Mouse (Mus musculus) neural tube, embryonic 12.5 days (tissue): ENCODE measurements around the gene Src. TPM values are rescaled to one million over a fixed set of nuclear protein-coding genes. Genes with fewer than 3 reads are reported as not detected.
"Not testable (repeated sequence)": the region's sequence is repeated elsewhere in the genome, so short reads cannot be mapped to it uniquely, and the experiment has no call there.

ENCODE experiments used
- ATAC-seq: fragments of 200-750 bp; cut with Nextera tagmentation; 2 replicates; pipeline ENCODE4 v1.8.0; 2017; ENCODE audit warnings: low read depth, mild to moderate bottlenecking, moderate TSS enrichment, moderate library complexity; ENCODE audit not compliant: low FRiP score
- H3K27ac ChIP-seq: fragments of 300-500 bp; sonication (generic); 2 replicates; pipeline ENCODE4 v1.5.1; 2016
- H3K27me3 ChIP-seq: fragments of 300-500 bp; sonication (generic); replicated peaks from 2 replicates; pipeline ENCODE4 v1.6.1; 2016; ENCODE audit warnings: mild to moderate bottlenecking
- H3K36me3 ChIP-seq: fragments of 300-500 bp; sonication (generic); 2 replicates; pipeline ENCODE4 v1.6.1; 2016; ENCODE audit warnings: mild to moderate bottlenecking
- H3K4me1 ChIP-seq: fragments of 300-500 bp; sonication (generic); 2 replicates; pipeline ENCODE4 v1.6.1; 2016
- H3K4me2 ChIP-seq: fragments of 300-500 bp; sonication (generic); replicated peaks from 2 replicates; pipeline ENCODE4 v1.6.1; 2016; ENCODE audit warnings: mild to moderate bottlenecking
- H3K4me3 ChIP-seq: fragments of 300-500 bp; sonication (generic); 2 replicates; pipeline ENCODE4 v1.5.1; 2016
- H3K9ac ChIP-seq: fragments of 300-500 bp; sonication (generic); 2 replicates; pipeline ENCODE4 v1.6.1; 2016; ENCODE audit warnings: mild to moderate bottlenecking
- H3K9me3 ChIP-seq: fragments of 300-500 bp; sonication (generic); 2 replicates; pipeline ENCODE4 v1.6.1; 2016; ENCODE audit warnings: mild to moderate bottlenecking
- WGBS: fragments of 180-500 bp; shearing (Covaris S2); methylation state at CpG from one replicate; pipeline ENCODE4 v1.1.7; 2016; 5-methylcytosine and 5-hydroxymethylcytosine counted together
- polyA plus RNA-seq: library from polyadenylated mRNA; unstranded; fragments of >200 nt; fragmentation: Nextera tagmentation; extraction: Ambion mirVana; gene quantifications from 2 replicates; pipeline ENCODE4 v1.2.1, GENCODE M21; 2016

Src gene
- polyA plus RNA-seq: 34.2 and 38.1 TPM in 2 replicates

DNA sequence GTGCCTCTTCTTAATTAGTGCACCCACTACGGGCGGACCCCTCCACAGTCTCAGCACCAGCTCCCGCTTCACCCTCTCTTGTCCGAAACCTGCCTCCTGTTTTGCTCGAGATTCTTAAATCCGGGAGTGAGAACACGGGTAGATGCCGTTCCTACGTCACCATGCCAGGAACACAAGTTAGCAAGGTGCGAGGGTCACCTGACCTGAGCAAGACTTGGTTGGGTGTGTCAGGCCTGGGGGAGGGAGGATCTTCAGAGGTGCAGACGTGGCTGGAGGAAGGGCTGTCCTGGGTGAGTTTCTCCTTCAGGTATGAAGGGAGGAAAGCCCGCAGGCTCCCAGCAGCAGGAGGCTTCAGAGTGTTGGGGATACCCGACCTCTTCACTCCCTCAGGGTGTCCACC is at the start of gene Src:
Gene Src, plus strand, starts transcription at position 239 of the 400 bp plus-strand sequence.
- Histone ChIP-seq H3K9ac (no peak within 1 kb of the TSS), H3K27ac (no peak within 1 kb of the TSS), H3K4me2 (peak within 1 kb of the TSS; percentile 20; the same call in 1 of the 2 replicates)

DNA sequence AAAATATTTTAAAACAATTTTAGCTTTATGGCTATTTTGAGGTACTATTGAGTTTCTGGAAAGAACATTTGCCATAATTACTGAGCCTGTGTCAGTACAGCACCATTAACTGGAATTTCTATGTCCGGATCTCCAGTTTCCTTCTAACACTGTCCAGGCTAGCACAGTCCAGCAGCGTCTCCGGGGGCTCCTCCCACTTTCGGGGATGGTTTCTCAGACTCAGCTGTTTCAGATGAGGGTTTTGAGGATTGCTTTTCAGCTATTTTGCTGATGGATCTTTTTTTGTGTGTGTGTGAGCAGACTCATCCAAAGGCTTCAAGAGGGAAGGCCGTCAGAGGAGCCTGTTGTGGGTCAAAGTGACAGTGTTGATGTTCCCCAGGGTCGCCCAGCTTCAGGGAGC is 46.5 kb upstream of the Src start:
- Histone ChIP-seq H3K9me3 (no peaks in the 10 kb centered on the region), H3K9ac (no peak overlapping the region), H3K4me3 (no peak overlapping the region), H3K27me3 (no peaks in the 10 kb centered on the region), H3K4me2 (no peak overlapping the region), H3K36me3 (peaks cover 4% of the 10 kb centered on the region; the same call in 1 of the 2 replicates), H3K27ac (no peak overlapping the region), H3K4me1 (peaks cover 30% of the 10 kb centered on the region)
- WGBS: 87% methylated on average over 6 of the region's 6 CpGs
- ATAC-seq: no peak

More for the DNA sequence above, at the start of gene Src:
- 17% methylated on average over 13 of the region's 13 CpGs for WGBS
- no peaks in the 10 kb centered on the region for H3K9me3 ChIP-seq
- no peak within 1 kb of the TSS for H3K4me3 ChIP-seq
- peaks cover 29% of the 10 kb centered on the region for H3K4me1 ChIP-seq
- H3K27me3 ChIP-seq: no peaks in the 10 kb centered on the region
- ATAC-seq: no peak
- H3K36me3 ChIP-seq: no peaks in the 10 kb centered on the region

DNA sequence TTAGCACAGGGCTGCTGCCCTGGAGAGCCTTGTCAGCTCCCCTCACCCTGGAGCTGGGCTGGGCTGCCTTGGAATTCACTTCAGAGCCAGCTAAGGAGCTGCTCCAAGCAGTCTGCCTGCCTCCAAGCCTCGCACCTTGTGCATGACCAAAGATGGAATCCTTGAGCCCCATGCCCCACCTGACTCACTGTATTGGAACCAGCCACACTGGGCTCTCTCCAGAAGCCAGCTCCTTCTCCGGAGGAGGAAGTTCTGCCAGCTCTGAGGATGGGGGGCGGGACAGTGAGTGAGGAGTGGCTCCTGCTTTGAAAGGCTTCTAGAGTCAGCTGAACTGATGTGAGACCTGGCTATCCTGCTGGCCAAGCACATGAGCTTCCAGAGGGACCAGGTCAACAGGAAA is 44.6 kb upstream of the Src start:
- H3K9ac ChIP-seq: no peak overlapping the region
- no peak overlapping the region for H3K4me3 ChIP-seq
- ATAC-seq: no peak
- WGBS: 87% methylated on average over 3 of the region's 3 CpGs
- peaks cover 25% of the 10 kb centered on the region for H3K4me1 ChIP-seq
- no peak overlapping the region for H3K27ac ChIP-seq
- peaks cover 4% of the 10 kb centered on the region; the same call in 1 of the 2 replicates for H3K36me3 ChIP-seq
- no peaks in the 10 kb centered on the region for H3K27me3 ChIP-seq
- H3K9me3 ChIP-seq: no peaks in the 10 kb centered on the region
- H3K4me2 ChIP-seq: no peak overlapping the region

DNA sequence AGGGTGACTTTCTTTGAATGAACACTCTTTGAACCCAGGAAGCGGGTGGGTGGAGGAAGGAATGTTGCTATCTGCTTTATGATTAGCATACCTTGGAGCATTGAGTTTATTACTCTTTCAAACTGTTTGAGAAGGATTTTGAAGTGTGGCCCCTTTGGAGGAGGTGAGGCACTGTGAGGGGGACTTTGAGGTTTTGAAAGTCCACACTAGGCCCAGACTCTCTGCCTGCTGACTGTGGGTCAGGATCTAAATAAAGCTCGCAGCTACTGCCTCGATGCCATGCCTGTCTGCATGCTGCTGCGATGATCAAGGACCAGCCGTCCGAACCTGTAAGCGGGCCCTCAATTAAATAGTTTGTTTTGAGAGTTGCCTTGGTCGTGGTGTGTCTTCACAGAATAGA is 43.2 kb upstream of the Src start:
- no peaks in the 10 kb centered on the region for H3K27me3 ChIP-seq
- no peak overlapping the region for H3K4me3 ChIP-seq
- H3K4me2 ChIP-seq: 0 out of 2 replicates have a peak overlapping the region, but pooled peaks have one; percentile 38
- no peak overlapping the region for H3K9ac ChIP-seq
- H3K27ac ChIP-seq: no peak overlapping the region
- 47% methylated on average over 8 of the region's 8 CpGs for WGBS
- no peaks in the 10 kb centered on the region for H3K9me3 ChIP-seq
- peaks cover 11% of the 10 kb centered on the region for H3K36me3 ChIP-seq
- no peak for ATAC-seq
- peaks cover 21% of the 10 kb centered on the region for H3K4me1 ChIP-seq

DNA sequence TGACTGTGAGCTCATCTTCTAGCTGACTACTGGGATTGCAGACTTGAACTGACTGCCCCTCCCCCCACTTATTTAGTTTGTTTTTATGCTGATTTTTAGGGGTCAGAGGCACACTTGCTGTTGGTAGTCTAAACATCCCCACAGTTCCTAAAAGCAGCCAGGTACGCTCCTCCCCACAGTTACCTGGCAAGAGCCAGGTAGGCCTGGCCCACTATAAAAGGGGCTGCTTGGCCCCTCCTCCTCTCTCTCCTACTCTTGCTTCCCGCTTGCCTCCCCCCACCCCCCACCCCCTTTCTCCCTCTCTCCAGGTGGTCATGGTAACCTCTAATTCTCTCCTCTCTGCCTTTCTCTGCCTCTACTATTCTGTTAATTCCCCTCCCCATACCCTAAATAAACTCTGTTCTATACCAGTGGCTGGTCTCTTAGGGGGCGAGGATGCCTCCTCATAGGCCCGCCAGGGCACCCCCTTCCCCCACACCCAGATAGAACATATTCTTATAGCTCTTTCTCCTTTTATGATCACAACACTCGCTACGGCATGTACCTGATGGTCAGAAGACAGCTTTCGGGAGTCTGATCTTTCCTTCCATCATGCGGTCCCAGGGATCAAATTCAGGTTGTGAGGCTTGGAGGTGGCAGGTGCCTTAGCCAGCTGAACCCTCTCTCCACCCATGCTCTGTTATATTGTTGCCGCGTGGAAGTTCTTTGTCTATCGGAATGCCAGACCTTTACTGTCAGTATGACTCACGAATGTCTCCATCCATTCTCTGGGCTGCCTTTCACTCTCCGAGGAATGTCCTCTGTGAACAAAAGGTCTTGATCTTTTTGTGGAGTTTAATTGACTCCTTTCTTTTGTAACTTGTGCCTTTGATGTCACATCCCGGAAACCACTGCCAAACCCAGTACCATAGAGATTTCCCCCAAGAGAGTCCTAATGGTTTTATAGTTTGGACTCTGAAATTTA is 42.2 kb upstream of the Src start:
- Histone ChIP-seq H3K27me3 (no peaks in the 10 kb centered on the region), H3K4me1 (peaks cover 21% of the 10 kb centered on the region), H3K4me2 (peak overlapping the region; percentile 38), H3K36me3 (peaks cover 14% of the 10 kb centered on the region), H3K9me3 (no peaks in the 10 kb centered on the region), H3K4me3 (no peak overlapping the region), H3K9ac (no peak overlapping the region), H3K27ac (no peak overlapping the region)
- 9% methylated on average over 14 of the region's 14 CpGs for WGBS
- no peak for ATAC-seq

DNA sequence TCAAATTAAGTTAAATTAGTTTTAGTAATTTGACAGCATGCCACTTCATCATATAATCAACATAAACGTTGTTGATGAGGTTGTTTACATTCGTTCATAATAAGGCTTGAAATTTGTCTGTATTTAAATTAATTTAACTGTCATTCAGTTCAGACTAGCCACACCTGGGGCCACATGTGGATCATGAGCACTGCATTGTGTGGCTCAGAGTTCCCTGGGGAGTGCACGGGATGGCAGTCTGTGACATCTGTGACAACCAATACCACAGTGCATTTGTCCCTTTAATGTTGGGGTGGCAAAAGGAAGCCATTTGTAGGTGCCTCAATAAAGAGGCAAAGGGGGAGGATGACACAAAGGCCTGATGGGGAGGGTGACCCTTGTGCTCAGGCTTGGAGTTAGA is 41.2 kb upstream of the Src start:
- Histone ChIP-seq H3K27me3 (no peaks in the 10 kb centered on the region), H3K9me3 (no peaks in the 10 kb centered on the region), H3K9ac (no peak overlapping the region), H3K4me3 (no peak overlapping the region), H3K4me1 (peaks cover 21% of the 10 kb centered on the region), H3K36me3 (peaks cover 14% of the 10 kb centered on the region), H3K4me2 (no peak overlapping the region), H3K27ac (no peak overlapping the region)
- ATAC-seq: no peak
- 17% methylated on average over 3 of the region's 3 CpGs for WGBS

DNA sequence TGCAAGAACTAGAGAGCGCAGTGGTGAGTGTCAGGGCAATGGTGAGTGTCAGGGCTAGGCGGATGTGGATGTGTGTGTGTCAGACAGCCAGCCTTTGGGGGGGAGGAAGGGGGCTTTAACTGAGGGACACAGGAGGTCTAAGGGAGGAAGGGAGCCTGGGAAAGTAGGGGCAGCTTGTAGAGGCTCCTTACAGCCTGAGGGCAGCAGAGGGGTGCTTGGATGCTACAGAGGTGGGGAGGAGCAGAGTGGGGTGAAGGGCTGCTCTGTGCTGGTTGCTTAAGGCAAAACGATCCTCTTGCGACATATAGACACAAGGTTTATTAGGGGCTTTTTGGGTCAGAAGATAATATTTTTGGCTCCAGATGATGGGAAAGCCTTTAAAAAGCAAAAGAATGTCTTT is 33.4 kb upstream of the Src start:
- no peak for ATAC-seq
- Histone ChIP-seq H3K4me3 (no peak overlapping the region), H3K27me3 (no peaks in the 10 kb centered on the region), H3K4me1 (peaks cover 8% of the 10 kb centered on the region; the same call in 1 of the 2 replicates), H3K36me3 (peaks cover 16% of the 10 kb centered on the region), H3K27ac (no peak overlapping the region), H3K4me2 (no peak overlapping the region), H3K9ac (no peak overlapping the region), H3K9me3 (no peaks in the 10 kb centered on the region)
- WGBS: 82% methylated on average over 4 of the region's 4 CpGs

DNA sequence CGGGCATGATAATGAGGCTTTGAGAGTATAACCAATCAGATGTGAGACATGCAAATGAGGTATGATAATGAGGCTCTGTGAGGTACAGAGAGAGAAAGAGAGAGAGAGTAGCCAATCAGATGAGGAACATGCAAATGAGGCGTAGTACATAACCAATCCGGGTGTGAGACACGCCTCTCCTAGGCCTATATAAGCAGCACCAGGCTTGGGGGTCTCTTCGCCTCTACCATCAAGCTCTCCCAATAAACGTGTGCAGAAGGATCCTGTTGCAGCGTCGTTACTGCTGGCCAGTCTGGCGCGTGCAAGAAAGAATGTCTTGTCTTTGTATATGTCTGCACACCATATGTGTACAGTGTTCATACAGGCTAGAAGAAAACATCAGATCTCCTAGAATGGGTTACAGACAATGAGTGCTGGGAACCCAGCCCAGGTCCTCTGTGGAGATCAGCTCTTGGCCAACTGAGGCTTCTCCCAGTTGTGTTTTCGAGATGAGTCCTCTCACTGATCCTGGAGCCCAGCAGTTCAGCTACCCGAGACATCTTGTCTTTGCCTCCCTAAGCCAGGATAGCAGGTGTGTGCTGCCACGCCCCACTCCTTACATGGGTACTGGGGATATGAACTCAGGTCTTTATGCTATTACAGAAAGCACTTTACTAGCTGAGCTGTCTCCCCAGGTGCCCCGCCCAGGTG is 29.2 kb upstream of the Src start:
- 92% methylated on average over 14 of the region's 14 CpGs for WGBS
- H3K9ac ChIP-seq, H3K4me3 ChIP-seq, H3K9me3 ChIP-seq, H3K27me3 ChIP-seq, ATAC-seq, H3K27ac ChIP-seq, H3K4me2 ChIP-seq, H3K4me1 ChIP-seq: not testable (repeated sequence)
- H3K36me3 ChIP-seq: peaks cover 21% of the 10 kb centered on the region; the same call in 1 of the 2 replicates

DNA sequence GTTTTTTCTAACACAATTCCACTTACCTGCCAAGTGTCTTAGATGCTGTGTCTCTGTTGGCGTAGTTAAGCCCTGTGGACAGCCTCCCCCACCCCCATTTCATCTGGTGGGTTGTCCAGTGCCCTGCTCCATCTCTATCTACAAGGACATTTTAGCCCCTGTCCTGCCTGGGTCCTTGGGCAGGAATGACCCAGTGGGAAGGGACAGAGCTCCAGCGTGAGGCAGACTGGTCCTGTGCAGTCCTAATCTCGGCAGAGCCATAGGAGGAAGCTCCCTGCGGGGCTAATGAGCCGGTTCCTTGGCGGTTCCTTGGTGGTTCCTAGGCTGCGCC is 28.7 kb upstream of the Src start:
- no peaks in the 10 kb centered on the region for H3K9me3 ChIP-seq
- ATAC-seq: no peak
- no peak overlapping the region for H3K9ac ChIP-seq
- H3K4me1 ChIP-seq: no peaks in the 10 kb centered on the region
- no peak overlapping the region for H3K4me3 ChIP-seq
- H3K27ac ChIP-seq: no peak overlapping the region
- no peak overlapping the region for H3K4me2 ChIP-seq
- no peaks in the 10 kb centered on the region for H3K27me3 ChIP-seq
- 82% methylated on average over 7 of the region's 7 CpGs for WGBS
- H3K36me3 ChIP-seq: peaks cover 20% of the 10 kb centered on the region; the same call in 1 of the 2 replicates

DNA sequence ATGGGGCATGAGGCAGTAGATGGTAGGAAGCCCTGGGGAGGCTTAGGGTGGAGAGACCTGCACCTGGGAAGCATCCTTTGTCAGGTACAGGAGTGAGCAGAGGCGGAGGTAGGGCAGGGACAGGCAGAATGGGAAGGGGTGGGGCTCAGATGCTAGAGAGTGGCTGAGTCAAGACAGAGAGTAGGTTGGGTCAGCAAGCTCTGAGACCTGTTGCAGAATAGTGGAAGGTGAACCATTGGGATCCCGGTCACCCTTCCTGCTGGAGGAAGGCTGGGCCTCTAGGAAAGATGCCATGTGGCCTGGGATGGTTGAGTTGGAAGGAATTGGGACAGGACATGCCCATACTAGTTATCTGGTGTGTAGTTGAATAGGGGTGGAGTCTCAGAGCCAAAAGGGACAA is 25.9 kb upstream of the Src start:
- no peak for ATAC-seq
- Histone ChIP-seq H3K4me1 (peaks cover 8% of the 10 kb centered on the region; the same call in 1 of the 2 replicates), H3K27ac (no peak overlapping the region), H3K9me3 (no peaks in the 10 kb centered on the region), H3K36me3 (peaks cover 37% of the 10 kb centered on the region), H3K4me3 (no peak overlapping the region), H3K9ac (no peak overlapping the region), H3K4me2 (no peak overlapping the region), H3K27me3 (no peaks in the 10 kb centered on the region)
- WGBS: 95% methylated on average over 2 of the region's 2 CpGs

DNA sequence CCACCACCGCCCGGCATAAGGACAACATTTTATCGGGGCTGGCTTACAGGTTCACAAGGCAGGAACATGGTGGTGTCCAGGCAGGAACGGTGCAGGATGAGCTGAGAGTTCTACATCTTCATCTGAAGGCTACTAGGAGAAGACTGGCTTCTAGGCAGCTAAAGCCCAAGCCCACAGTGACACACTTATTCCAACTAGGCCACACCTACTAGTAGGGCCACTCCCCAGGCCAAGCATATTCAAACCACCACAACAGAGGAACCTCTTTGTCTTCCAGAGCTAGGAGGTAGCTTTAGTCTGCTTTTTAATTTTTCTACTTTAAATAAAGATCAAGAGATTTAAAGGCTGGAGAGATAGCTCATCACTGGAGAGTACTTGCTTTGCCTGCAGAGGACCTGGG is 24.7 kb upstream of the Src start:
- Histone ChIP-seq H3K27ac (no peak overlapping the region), H3K27me3 (no peaks in the 10 kb centered on the region), H3K9me3 (peaks cover 4% of the 10 kb centered on the region; the same call in 1 of the 2 replicates), H3K4me2 (no peak overlapping the region), H3K4me1 (peaks cover 8% of the 10 kb centered on the region; the same call in 1 of the 2 replicates), H3K36me3 (peaks cover 49% of the 10 kb centered on the region), H3K9ac (no peak overlapping the region), H3K4me3 (no peak overlapping the region)
- no peak for ATAC-seq
- 97% methylated on average over 4 of the region's 4 CpGs for WGBS

DNA sequence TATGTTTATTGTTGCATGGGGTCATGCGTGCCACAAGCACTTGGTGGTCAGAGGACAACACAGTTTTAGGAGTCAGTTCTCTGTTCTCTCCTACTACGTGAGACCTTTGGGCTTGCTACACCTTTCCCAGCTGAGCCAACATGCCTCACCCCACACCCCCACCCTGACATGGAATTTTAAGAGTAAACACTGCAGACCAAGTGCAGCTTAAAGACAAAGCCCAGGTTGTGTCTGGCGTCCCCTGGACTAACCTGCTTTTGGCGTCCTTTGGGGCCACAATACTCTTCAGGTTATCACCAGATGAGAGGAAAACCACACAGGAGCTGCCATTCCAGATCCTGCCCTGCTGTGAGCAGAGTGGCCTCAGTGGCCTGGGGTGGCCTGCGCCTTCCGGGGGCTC is 23.4 kb upstream of the Src start:
- no peak for ATAC-seq
- Histone ChIP-seq H3K27me3 (no peaks in the 10 kb centered on the region), H3K36me3 (peaks cover 51% of the 10 kb centered on the region), H3K27ac (no peak overlapping the region), H3K9me3 (peaks cover 4% of the 10 kb centered on the region; the same call in 1 of the 2 replicates), H3K4me2 (no peak overlapping the region), H3K4me1 (peaks cover 8% of the 10 kb centered on the region; the same call in 1 of the 2 replicates), H3K4me3 (no peak overlapping the region), H3K9ac (no peak overlapping the region)
- WGBS: 65% methylated on average over 6 of the region's 6 CpGs
